Mouse (Mus musculus) spleen, adult 2 months (tissue): ENCODE measurements around the gene Fbxl21.

Experiments used
- CTCF ChIP-seq: fragments of 200-500 bp; IDR thresholded peaks from 2 replicates; pipeline ENCODE4 v1.5.1; 2011; ENCODE audit warnings: mild to moderate bottlenecking, inconsistent platforms; ENCODE audit not compliant: insufficient read depth, insufficient read length, insufficient replicate concordance; ENCODE audit errors: extremely low read depth
- POLR2A ChIP-seq: fragments of 200-500 bp; IDR thresholded peaks from 2 replicates; pipeline ENCODE4 v1.6.1; 2011; ENCODE audit warnings: low read depth, low read length, inconsistent platforms

GRCm38 (mm10) chr13:56522081-56522820, at the start of gene Fbxl21:
- TF ChIP-seq CTCF (no peak), POLR2A (no peak)
